Mouse (Mus musculus) stomach, postnatal 0 days (tissue): ENCODE measurements around the gene Arxes1. TPM values are rescaled to one million over a fixed set of nuclear protein-coding genes. Genes with fewer than 3 reads are reported as not detected.
"Not testable (repeated sequence)": the region's sequence is repeated elsewhere in the genome, so short reads cannot be mapped to it uniquely, and the experiment has no call there.

Experiments used
- ATAC-seq: fragments of 200-750 bp; cut with Nextera tagmentation; 2 replicates; pipeline ENCODE4 v1.8.0; 2017; ENCODE audit not compliant: low FRiP score, low TSS enrichment
- DNase-seq: peaks from one replicate; pipeline ENCODE4 v3.0.0-alpha.2; 2016; ENCODE audit warnings: low spot score
- H3K27ac ChIP-seq: fragments of 300-500 bp; sonication (generic); replicated peaks from 2 replicates; pipeline ENCODE4 v1.5.1; 2014; ENCODE audit warnings: mild to moderate bottlenecking, control low read depth
- H3K27me3 ChIP-seq: fragments of 300-500 bp; sonication (generic); 2 replicates; pipeline ENCODE4 v1.6.1; 2014; ENCODE audit warnings: low read length; ENCODE audit not compliant: control insufficient read depth, insufficient read depth
- H3K36me3 ChIP-seq: fragments of 300-500 bp; sonication (generic); 2 replicates; pipeline ENCODE4 v1.6.1; 2014; ENCODE audit warnings: low read length, mixed read lengths; ENCODE audit not compliant: control insufficient read depth, insufficient read depth
- H3K4me1 ChIP-seq: fragments of 300-500 bp; sonication (generic); replicated peaks from 2 replicates; pipeline ENCODE4 v1.6.1; 2014; ENCODE audit warnings: antibody characterized with exemption; ENCODE audit not compliant: control insufficient read depth, insufficient read depth
- H3K4me2 ChIP-seq: fragments of 300-500 bp; sonication (generic); replicated peaks from 2 replicates; pipeline ENCODE4 v1.6.1; 2014; ENCODE audit warnings: low read depth, mild to moderate bottlenecking, control low read depth, moderate library complexity
- H3K4me3 ChIP-seq: fragments of 300-500 bp; sonication (generic); 2 replicates; pipeline ENCODE4 v1.5.1; 2014; ENCODE audit warnings: low read depth, low read length, control low read depth
- H3K9ac ChIP-seq: fragments of 300-500 bp; sonication (generic); 2 replicates; pipeline ENCODE4 v1.6.1; 2014; ENCODE audit warnings: mild to moderate bottlenecking, low read length, control low read depth, mixed read lengths
- H3K9me3 ChIP-seq: fragments of 300-500 bp; sonication (generic); 2 replicates; pipeline ENCODE4 v1.6.1; 2016; ENCODE audit warnings: low read length; ENCODE audit not compliant: control insufficient read depth
- CTCF ChIP-seq: IDR thresholded peaks from 2 replicates; pipeline ENCODE4 v1.5.1; 2016; ENCODE audit warnings: antibody characterized with exemption, low read depth, mild to moderate bottlenecking, moderate library complexity
- EP300 ChIP-seq: optimal IDR thresholded peaks from 2 replicates; pipeline ENCODE3; 2016; ENCODE audit warnings: antibody characterized with exemption
- WGBS: fragments of 180-500 bp; shearing (Covaris S2); extraction: QIAGEN DNeasy Blood & Tissue Kit; methylation state at CpG from one replicate; pipeline ENCODE4 v1.1.7; 2014; 5-methylcytosine and 5-hydroxymethylcytosine counted together
- polyA plus RNA-seq: library from polyadenylated mRNA; unstranded; fragments of >200 nt; fragmentation: Nextera tagmentation; extraction: Ambion mirVana; gene quantifications from 2 replicates; pipeline ENCODE4 v1.2.1, GENCODE M21; 2015

Gene Arxes1
- polyA plus RNA-seq, 1 experiment from 2014 or later = 11.6 TPM

- Histone ChIP-seq H3K27ac (no peak overlapping the region), H3K4me2 (no peak overlapping the region), H3K4me3 (no peak overlapping the region), H3K9me3 (no peaks in the 10 kb centered on the region), H3K27me3 (no peaks in the 10 kb centered on the region), H3K36me3 (no peaks in the 10 kb centered on the region), H3K4me1 (no peaks in the 10 kb centered on the region), H3K9ac (no peak overlapping the region)
- TF ChIP-seq CTCF (no peak), EP300 (no peak)
- WGBS = 47% methylated on average over 1 of the region's 1 CpGs
- DNase-seq = peak; percentile 13
- peak; percentile 90 for ATAC-seq
These were observed 27.5 kb downstream of the Arxes1 start for GRCm38 (mm10) chrX:136060698-136061097.

GRCm38 (mm10) chrX:136067201-136067991 is 34.2 kb downstream of the Arxes1 start:
- not testable (repeated sequence) for H3K4me1 ChIP-seq, H3K27ac ChIP-seq, H3K9ac ChIP-seq, H3K36me3 ChIP-seq, H3K4me2 ChIP-seq, H3K9me3 ChIP-seq, H3K27me3 ChIP-seq
- 15% methylated on average over 4 of the region's 48 CpGs for WGBS
- DNase-seq (peak; percentile 14), ATAC-seq (peak; percentile 60; the same call in 1 of the 2 replicates)
- H3K4me3 ChIP-seq = 0 out of 2 replicates have a peak overlapping the region, but pooled peaks have one; percentile 6
- TF ChIP-seq CTCF = peak; percentile 17; the same call in 1 of the 2 replicates

GRCm38 (mm10) chrX:136068020-136068419 is 34.9 kb downstream of the Arxes1 start, which contains the start of gene Bex2:
Gene Bex2, minus strand, starts transcription at chrX:136068236.
- H3K4me2 ChIP-seq, H3K4me1 ChIP-seq, H3K27me3 ChIP-seq, H3K27ac ChIP-seq, H3K9ac ChIP-seq, H3K9me3 ChIP-seq, H3K36me3 ChIP-seq, DNase-seq: not testable (repeated sequence)
- WGBS = no CpG with 5 or more reads among the region's 32 CpGs
- H3K4me3 ChIP-seq = 0 out of 2 replicates have a peak within 1 kb of the TSS, but pooled peaks have one; percentile 6
- peak; percentile 91 for ATAC-seq

Other genes with a start within 250 kb of the Arxes1 start
- 16.1 and 16.6 TPM in 2 replicates for gene Bhlhb9, start 235.8 kb upstream of the Arxes1 start, polyA plus RNA-seq
- 6.1 and 6.2 TPM in 2 replicates for gene Gprasp2, start 194.3 kb upstream of the Arxes1 start, polyA plus RNA-seq
- 24.2 and 27.0 TPM in 2 replicates for gene Arxes2, start 39.5 kb upstream of the Arxes1 start, polyA plus RNA-seq
- gene Bex2, start 34.9 kb downstream of the Arxes1 start, polyA plus RNA-seq = 54.2 and 56.5 TPM in 2 replicates
- gene Nxf3, start 51.9 kb downstream of the Arxes1 start, polyA plus RNA-seq = 0.06 TPM in 1 of 2 replicates, not detected in the other
- 27.7 and 28.7 TPM in 2 replicates for gene Bex4, start 105.6 kb downstream of the Arxes1 start, polyA plus RNA-seq
- 108 and 118 TPM in 2 replicates for gene Tceal8, start 139.0 kb downstream of the Arxes1 start, polyA plus RNA-seq
- gene Tceal5, start 170.5 kb downstream of the Arxes1 start, polyA plus RNA-seq = 2.7 and 3.5 TPM in 2 replicates
- gene Tceal7, start 181.4 kb downstream of the Arxes1 start, polyA plus RNA-seq = 0.84 and 1.4 TPM in 2 replicates
- 14.2 and 14.8 TPM in 2 replicates for gene Bex1, start 182.1 kb downstream of the Arxes1 start, polyA plus RNA-seq
- 315 and 344 TPM in 2 replicates for gene Tceal9, start 211.7 kb downstream of the Arxes1 start, polyA plus RNA-seq
- gene Bex3, start 236.9 kb downstream of the Arxes1 start, polyA plus RNA-seq = 174 and 185 TPM in 2 replicates